Mouse (Mus musculus) cerebellum, adult 2 months (tissue): ENCODE results near the gene A3galt2. TPM values are rescaled to one million over a fixed set of nuclear protein-coding genes. Genes with fewer than 3 reads are reported as not detected.
A peak's percentile ranks its signal among the peaks of the same experiment; 100 is the strongest.

Experiments
- DNase-seq, 2 experiments: peaks; one replicate each; pipeline ENCODE4 v3.0.0; 2021
- H3K27ac ChIP-seq: fragments of 200-500 bp; 2 replicates; pipeline ENCODE4 v1.5.1; 2012; ENCODE audit warnings: low read length, control low read depth, inconsistent platforms; ENCODE audit not compliant: insufficient read depth
- H3K27me3 ChIP-seq: fragments of 200-500 bp; 2 replicates; pipeline ENCODE4 v1.6.1; 2012; ENCODE audit warnings: inconsistent platforms, mild to moderate bottlenecking, low read length, moderate library complexity; ENCODE audit not compliant: control insufficient read depth, insufficient read depth
- H3K4me1 ChIP-seq: fragments of 200-500 bp; 2 replicates; pipeline ENCODE4 v1.6.1; 2011; ENCODE audit warnings: low read length; ENCODE audit not compliant: control insufficient read depth, insufficient read depth
- H3K4me3 ChIP-seq: fragments of 200-500 bp; replicated peaks from 2 replicates; pipeline ENCODE3; 2011; ENCODE audit warnings: mild to moderate bottlenecking, low read depth, low read length, control low read depth; ENCODE audit not compliant: insufficient read depth
- CTCF ChIP-seq: fragments of 200-500 bp; IDR thresholded peaks from 2 replicates; pipeline ENCODE4 v1.5.1; 2011; ENCODE audit warnings: low read depth, mild to moderate bottlenecking, control low read depth, low read length, moderate library complexity, borderline replicate concordance; ENCODE audit not compliant: insufficient read depth
- POLR2A ChIP-seq: fragments of 200-500 bp; IDR thresholded peaks from 2 replicates; pipeline ENCODE4 v1.6.1; 2011; ENCODE audit warnings: low read length, control low read depth, borderline replicate concordance; ENCODE audit not compliant: insufficient read depth
- WGBS: fragments of 180-500 bp; shearing (Covaris S2); methylation state at CpG from one replicate; pipeline ENCODE4 v1.1.7; 2018; 5-methylcytosine and 5-hydroxymethylcytosine counted together
- polyA plus RNA-seq: library from polyadenylated mRNA; depleted of rRNA; stranded (reverse); fragments of >200 nt; gene quantifications from 2 replicates; pipeline ENCODE4 v1.2.3, GENCODE M21; 2012

Gene A3galt2
- polyA plus RNA-seq, 1 experiment, result 1.9 TPM

DNA sequence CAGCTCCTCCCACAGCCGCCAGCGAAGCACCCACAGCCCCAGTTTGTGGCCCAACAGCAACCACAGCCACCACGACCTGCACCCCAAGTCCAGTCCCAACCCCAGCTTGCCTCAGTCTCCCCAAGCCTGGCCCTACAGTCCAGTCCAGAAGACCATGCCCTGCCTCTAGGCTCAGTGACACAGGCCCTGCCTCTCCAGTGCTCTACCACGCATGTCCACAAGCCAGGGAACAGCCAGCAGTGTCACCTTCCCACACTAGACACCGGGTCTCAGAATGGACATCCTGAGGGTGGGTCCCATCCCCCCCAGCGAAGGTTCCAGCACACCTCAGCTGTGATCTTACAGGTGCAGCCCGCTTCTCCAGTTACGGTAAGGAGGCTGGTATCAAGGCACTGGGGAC is 32.2 kb upstream of the A3galt2 start:
- Histone ChIP-seq H3K27ac (peak overlapping the region; percentile 79), H3K27me3 (no peaks in the 10 kb centered on the region), H3K4me3 (no peak overlapping the region), H3K4me1 (peaks cover 67% of the 10 kb centered on the region)
- WGBS, result 85% methylated on average over 8 of the region's 8 CpGs
- peak in 1 of 2 experiments; percentile 43 for DNase-seq
- TF ChIP-seq CTCF (no peak), POLR2A (no peak)

DNA sequence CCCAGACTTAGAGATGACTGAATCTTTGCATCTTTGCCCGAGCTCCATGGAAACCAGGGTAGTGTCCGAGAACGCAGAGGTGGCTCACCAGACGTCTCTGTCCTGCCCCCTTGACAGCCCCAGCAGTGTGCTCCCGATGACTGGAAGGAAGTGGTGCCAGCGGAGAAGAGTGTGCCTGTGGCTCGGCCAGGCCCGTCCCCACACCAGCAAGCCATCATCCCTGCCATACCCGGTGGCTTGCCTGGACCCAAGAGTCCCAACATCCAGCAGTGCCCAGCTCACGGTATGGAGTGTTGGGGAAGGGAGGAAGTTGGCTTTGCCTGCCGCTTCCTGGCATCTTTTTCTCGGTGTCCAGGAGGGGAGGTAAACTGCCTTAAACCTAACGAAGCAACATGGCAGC is 31.7 kb upstream of the A3galt2 start:
- H3K27me3 ChIP-seq, result no peaks in the 10 kb centered on the region
- no peak overlapping the region for H3K4me3 ChIP-seq
- TF ChIP-seq POLR2A (no peak), CTCF (no peak)
- H3K27ac ChIP-seq, result peak overlapping the region; percentile 79
- peak in 1 of 2 experiments; percentile 62 for DNase-seq
- H3K4me1 ChIP-seq, result peaks cover 66% of the 10 kb centered on the region
- 19% methylated on average over 13 of the region's 13 CpGs for WGBS

DNA sequence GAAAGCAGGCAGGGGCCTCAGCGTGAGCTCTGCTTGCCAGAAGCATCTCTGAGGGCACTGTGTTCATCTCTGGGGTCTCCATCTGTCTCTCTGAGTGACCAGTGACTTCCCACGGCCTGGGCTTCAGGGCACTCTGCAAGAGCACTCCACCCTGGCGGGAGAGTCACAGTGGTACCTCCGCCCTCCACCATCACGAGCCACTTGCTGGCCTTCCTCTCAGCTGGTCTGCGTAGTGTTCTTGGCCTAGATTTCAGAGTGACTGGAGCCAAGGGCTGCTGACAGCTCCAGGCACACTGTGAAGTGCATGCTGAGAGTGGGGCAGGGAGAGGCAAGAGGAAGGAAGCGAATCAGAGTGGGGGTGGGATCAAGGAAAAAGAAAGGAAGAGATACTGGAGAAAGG is 31.1 kb upstream of the A3galt2 start:
- H3K27me3 ChIP-seq, result no peaks in the 10 kb centered on the region
- WGBS, result 3% methylated on average over 7 of the region's 7 CpGs
- DNase-seq, result peak; percentile 88 to 94
- peaks cover 64% of the 10 kb centered on the region for H3K4me1 ChIP-seq
- H3K27ac ChIP-seq, result peak overlapping the region; percentile 79
- TF ChIP-seq POLR2A (no peak; the same call in 1 of the 2 replicates), CTCF (no peak)
- no peak overlapping the region for H3K4me3 ChIP-seq

GRCm38 (mm10) chr4:128727019-128727720 is 28.0 kb upstream of the A3galt2 start:
- Histone ChIP-seq H3K4me1 (peaks cover 33% of the 10 kb centered on the region), H3K4me3 (peak overlapping the region; percentile 91), H3K27me3 (no peaks in the 10 kb centered on the region), H3K27ac (peak overlapping the region; percentile 96)
- peak; percentile 87 to 89 for DNase-seq
- under 1% methylated on average over 67 of the region's 68 CpGs for WGBS
- peak; percentile 83 for TF ChIP-seq POLR2A
- TF ChIP-seq CTCF, result no peak

DNA sequence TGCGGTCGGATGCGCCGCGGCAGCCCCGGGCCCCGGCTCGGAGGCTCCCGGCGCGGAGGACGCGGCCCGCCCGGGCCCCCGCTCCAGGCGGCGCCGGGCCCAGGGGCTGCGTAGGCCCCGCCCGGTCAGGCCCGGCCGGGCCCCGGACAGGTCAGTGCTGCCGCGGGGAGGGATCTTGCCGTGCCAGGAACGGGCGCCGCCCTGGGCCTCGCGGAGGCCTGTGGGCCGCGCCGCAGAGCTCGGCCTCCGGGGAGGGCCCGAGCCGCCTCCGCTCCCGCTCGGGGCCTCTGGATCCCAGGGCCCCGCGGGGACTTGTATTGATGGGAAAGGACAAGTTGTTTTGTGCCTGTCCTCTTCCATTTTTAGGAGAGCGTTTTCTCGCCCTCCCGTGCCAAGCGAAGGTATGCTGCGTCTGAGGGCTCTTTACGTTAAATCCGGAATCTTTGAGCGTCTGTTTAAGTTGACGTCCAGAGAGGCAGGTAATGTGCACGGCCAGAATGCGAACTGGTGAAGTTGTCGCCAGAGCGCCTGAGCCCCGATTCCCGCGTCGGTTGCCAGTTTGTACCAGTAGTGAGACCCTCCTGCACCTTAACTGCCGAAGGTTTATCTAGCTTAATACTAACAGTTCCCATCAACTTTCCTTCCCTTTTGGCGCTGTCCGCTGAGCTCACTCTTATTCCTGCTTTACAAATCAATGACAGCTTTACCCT is 27.3 kb upstream of the A3galt2 start:
- TF ChIP-seq POLR2A (no peak), CTCF (no peak)
- H3K4me3 ChIP-seq, result peak overlapping the region; percentile 76
- peaks cover 28% of the 10 kb centered on the region for H3K4me1 ChIP-seq
- peak; percentile 72 to 76 for DNase-seq
- under 1% methylated on average over 62 of the region's 65 CpGs for WGBS
- H3K27me3 ChIP-seq, result no peaks in the 10 kb centered on the region
- H3K27ac ChIP-seq, result peak overlapping the region; percentile 96

DNA sequence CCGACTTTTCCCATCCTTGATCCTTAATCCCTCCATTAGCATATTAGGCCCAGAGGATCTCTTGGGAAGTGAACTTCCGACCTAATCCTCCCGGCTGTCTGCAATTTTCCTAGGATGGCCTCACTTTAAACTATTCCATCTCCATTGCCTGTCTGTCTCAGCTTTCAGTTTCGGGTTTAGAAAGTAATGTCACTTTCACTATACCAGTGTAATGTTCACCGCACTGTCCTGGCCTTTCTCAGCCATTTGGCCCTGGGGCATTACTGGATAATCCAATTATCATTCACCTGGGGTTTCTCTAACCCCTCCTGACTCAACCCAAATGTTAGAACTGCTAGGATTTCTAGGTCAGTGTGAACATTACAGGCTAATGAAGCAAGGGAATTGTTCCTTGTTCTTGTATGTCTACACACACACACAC is 26.7 kb upstream of the A3galt2 start:
- peak overlapping the region; percentile 96; the same call in 1 of the 2 replicates for H3K27ac ChIP-seq
- peaks cover 27% of the 10 kb centered on the region for H3K4me1 ChIP-seq
- H3K27me3 ChIP-seq, result no peaks in the 10 kb centered on the region
- 1% methylated on average over 5 of the region's 5 CpGs for WGBS
- peak overlapping the region; percentile 76 for H3K4me3 ChIP-seq
- TF ChIP-seq CTCF (no peak), POLR2A (no peak)
- DNase-seq, result peak in 1 of 2 experiments; percentile 41

- H3K4me1 ChIP-seq, result peaks cover 30% of the 10 kb centered on the region
- WGBS, result 1% methylated on average over 15 of the region's 15 CpGs
- no peaks in the 10 kb centered on the region for H3K27me3 ChIP-seq
- peak overlapping the region; percentile 76 for H3K4me3 ChIP-seq
- H3K27ac ChIP-seq, result peak overlapping the region; percentile 83
- no peak for TF ChIP-seq POLR2A
- TF ChIP-seq CTCF, result no peak
- DNase-seq, result peak; percentile 74 to 82
These were observed 26.0 kb upstream of the A3galt2 start for GRCm38 (mm10) chr4:128729033-128729708.

- DNase-seq, result no peak
- TF ChIP-seq CTCF (no peak), POLR2A (no peak)
- Histone ChIP-seq H3K27ac (peak overlapping the region; percentile 83), H3K27me3 (no peaks in the 10 kb centered on the region), H3K4me3 (peak overlapping the region; percentile 76), H3K4me1 (peaks cover 32% of the 10 kb centered on the region)
- 3% methylated on average over 5 of the region's 5 CpGs for WGBS
These were observed 25.5 kb upstream of the A3galt2 start for GRCm38 (mm10) chr4:128729709-128730037.
